Mouse (Mus musculus): ENCODE data around the gene Slc25a47. TPM values are rescaled to one million over a fixed set of nuclear protein-coding genes. Genes with fewer than 3 reads are reported as not detected.

Slc25a47 gene
- total RNA-seq, 2 experiments from 2014 or later, result 8.6 to 9.1 TPM

DNA sequence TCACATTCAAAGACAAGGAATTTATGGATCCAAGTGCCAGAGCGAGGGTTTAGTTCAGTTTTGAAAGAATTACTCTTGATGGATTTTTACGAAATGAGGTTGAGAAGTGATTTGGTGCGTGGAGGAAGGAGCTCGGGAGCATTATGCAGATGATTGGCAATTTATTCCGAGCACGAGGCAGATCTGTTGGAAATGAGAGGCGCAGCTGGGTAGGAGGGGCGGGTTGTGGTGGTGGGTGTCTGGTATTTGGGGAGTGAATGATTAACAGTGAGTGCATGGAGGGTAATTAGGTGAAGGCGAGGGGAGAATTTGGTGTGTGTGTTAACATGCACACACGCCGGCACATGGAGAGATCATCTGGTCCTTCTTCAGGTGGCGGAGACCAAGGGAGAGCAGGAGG lies 70.6 kb downstream of the Slc25a47 start:
- no peak for DNase-seq (ENCODE audit: low spot score in 2 of 2)

Small RNA genes lying within 50 kb of the gene (microRNA-seq; reads per million reads assigned to microRNA genes)
- gene Mir345, result 54.3 to 83.0 reads per million in 2 experiments

Other genes starting within 250 kb of the Slc25a47 start
- 1 to 10 TPM; 3.5 to 4.6 TPM for gene Degs2, start 133.7 kb upstream of the Slc25a47 start, total RNA-seq (2021)
- 10 to 100 TPM; 47.6 to 48.6 TPM for gene Yy1, start 43.1 kb upstream of the Slc25a47 start, total RNA-seq (2021)
- gene Slc25a29, start 163 bp upstream of the Slc25a47 start, total RNA-seq (2021), result 10 to 100 TPM; 14.3 to 15.3 TPM
- gene Wdr25, start 57.6 kb downstream of the Slc25a47 start, total RNA-seq (2021), result 10 to 100 TPM; 11.0 to 12.4 TPM
- gene Wars, start 58.1 kb downstream of the Slc25a47 start, total RNA-seq (2021), result 10 to 100 TPM; 88.5 to 95.1 TPM
- 100 to 1,000 TPM; 137 to 141 TPM for gene Begain, start 232.2 kb downstream of the Slc25a47 start, total RNA-seq (2021)

Measured in left cerebral cortex, adult 18-20 months (tissue).